Mouse (Mus musculus) inflammation-experienced regulatory T-cells, adult 6 months (primary cell): ENCODE data around the gene Scfd2. TPM values are rescaled to one million over a fixed set of nuclear protein-coding genes. Genes with fewer than 3 reads are reported as not detected.
A peak's percentile ranks its signal among the peaks of the same experiment; 100 is the strongest.

Experiments used
- ATAC-seq: one replicate; pipeline ENCODE4 v1.8.0; 2017
- polyA plus RNA-seq, 3 experiments: library from polyadenylated mRNA; unstranded; fragments of 100-300 nt; shearing (Covaris generic); gene quantifications; one replicate each; pipeline ENCODE4 v1.2.1; 2017

The Scfd2 gene
- polyA plus RNA-seq, 3 experiments from 2014 or later = 15.8 to 17.1 (median 16.3) TPM

GRCm38 (mm10) chr5:74455510-74456269 lies 75.9 kb downstream of the Scfd2 start:
- ATAC-seq = no peak

GRCm38 (mm10) chr5:74455094-74455493 lies 76.5 kb downstream of the Scfd2 start:
- ATAC-seq = no peak

- ATAC-seq = no peak
Observed at GRCm38 (mm10) chr5:74450977-74451376, 80.6 kb downstream of the Scfd2 start.

- no peak for ATAC-seq
Observed at GRCm38 (mm10) chr5:74447517-74448334, 83.8 kb downstream of the Scfd2 start.

GRCm38 (mm10) chr5:74445861-74446260 lies 85.7 kb downstream of the Scfd2 start:
- ATAC-seq = no peak

GRCm38 (mm10) chr5:74438353-74438752 lies 93.2 kb downstream of the Scfd2 start:
- ATAC-seq = no peak

GRCm38 (mm10) chr5:74433580-74434147 lies 97.9 kb downstream of the Scfd2 start:
- ATAC-seq = peak; percentile 61

GRCm38 (mm10) chr5:74432879-74433539 lies 98.5 kb downstream of the Scfd2 start:
- ATAC-seq = no peak

- ATAC-seq = no peak
Observed at GRCm38 (mm10) chr5:74420615-74421132, 110.9 kb downstream of the Scfd2 start.

- no peak for ATAC-seq
Observed at GRCm38 (mm10) chr5:74412557-74412956, 119.0 kb downstream of the Scfd2 start.

- no peak for ATAC-seq
Observed at GRCm38 (mm10) chr5:74404887-74405286, 126.7 kb downstream of the Scfd2 start.

GRCm38 (mm10) chr5:74404083-74404482 lies 127.5 kb downstream of the Scfd2 start:
- peak; percentile 79 for ATAC-seq

GRCm38 (mm10) chr5:74402626-74403025 lies 128.9 kb downstream of the Scfd2 start:
- ATAC-seq = peak; percentile 86

GRCm38 (mm10) chr5:74391806-74392205 lies 139.8 kb downstream of the Scfd2 start:
- no peak for ATAC-seq

- no peak for ATAC-seq
Observed at GRCm38 (mm10) chr5:74391346-74391745, 140.2 kb downstream of the Scfd2 start.

GRCm38 (mm10) chr5:74388849-74389248 lies 142.7 kb downstream of the Scfd2 start:
- no peak for ATAC-seq

GRCm38 (mm10) chr5:74388101-74388500 lies 143.5 kb downstream of the Scfd2 start:
- no peak for ATAC-seq

- ATAC-seq = no peak
Observed at GRCm38 (mm10) chr5:74387143-74387886, 144.2 kb downstream of the Scfd2 start.

- no peak for ATAC-seq
Observed at GRCm38 (mm10) chr5:74380045-74380444, 151.5 kb downstream of the Scfd2 start.

GRCm38 (mm10) chr5:74366710-74367101 lies 164.9 kb downstream of the Scfd2 start:
- no peak for ATAC-seq

GRCm38 (mm10) chr5:74365984-74366709 lies 165.4 kb downstream of the Scfd2 start:
- no peak for ATAC-seq
